In the genomic region with DNA sequence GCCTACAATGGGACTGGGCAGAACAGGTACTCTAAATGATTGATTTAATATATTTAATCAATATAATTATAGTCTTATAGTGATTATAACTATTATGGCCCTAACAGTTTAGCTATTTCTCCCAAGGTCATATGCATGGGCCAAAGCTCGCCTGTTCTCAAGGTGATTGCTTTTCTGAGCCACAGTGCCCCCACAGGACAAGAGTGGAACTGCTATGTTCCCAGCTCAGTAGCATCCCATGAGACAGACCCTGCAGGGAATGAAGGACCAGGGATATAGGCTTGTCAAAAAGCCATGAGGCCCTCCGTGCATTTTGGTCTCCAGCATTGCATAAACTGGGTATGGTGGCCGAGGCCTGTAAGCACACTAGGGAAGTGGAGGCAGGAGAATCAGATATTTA, we compare ENCODE assay signal across 9 mouse cellular contexts. TPM values are rescaled to one million over a fixed set of nuclear protein-coding genes. Genes with fewer than 3 reads are reported as not detected.
DNase-seq lines count a peak whose midpoint lies in the region; ATAC-seq lines count a peak whose summit lies in the region.
"Had no signal": no experiment of that assay in that cellular context is flagged by ENCODE, and none has a peak within 500 bp of the region (broad histone marks: within the 10 kb centered on the region; RNA-seq: fewer than 3 reads in every experiment).

No protein-coding gene starts in this region.

- no peak overlapping the region for H3K4me2 ChIP-seq in neural tube, embryonic 15.5 days
- H3K4me2 ChIP-seq: limb, embryonic 15.5 days had no signal

- 22% methylated on average over 3 of the region's 3 CpGs for WGBS in neural tube, embryonic 15.5 days
- 22% methylated on average over 3 of the region's 3 CpGs for WGBS in limb, embryonic 10.5 days

- ATAC-seq in neural tube, embryonic 15.5 days (ENCODE audit: low FRiP score): no peak
- ATAC-seq in frontal cortex, adult (ENCODE audit: low TSS enrichment): peak; percentile 75; the same call in 1 of the 2 replicates

- H3K27ac ChIP-seq in neural tube, embryonic 15.5 days (replicated peaks): no peak overlapping the region
- no peak overlapping the region for H3K27ac ChIP-seq in limb, embryonic 10.5 days
- H3K27ac ChIP-seq: limb, embryonic 15.5 days had no signal

- H3K9ac ChIP-seq in neural tube, embryonic 15.5 days (replicated peaks): no peak overlapping the region
- H3K9ac ChIP-seq: limb, embryonic 15.5 days had no signal

- no peaks in the 10 kb centered on the region for H3K9me3 ChIP-seq in neural tube, embryonic 15.5 days (replicated peaks)
- H3K9me3 ChIP-seq in limb, embryonic 10.5 days (replicated peaks): no peaks in the 10 kb centered on the region
- H3K9me3 ChIP-seq: limb, embryonic 15.5 days had no signal

- H3K27me3 ChIP-seq in neural tube, embryonic 15.5 days (replicated peaks): peaks cover 38% of the 10 kb centered on the region
- peaks cover 43% of the 10 kb centered on the region for H3K27me3 ChIP-seq in limb, embryonic 10.5 days (ENCODE audit: low read depth, poor library complexity, severe bottlenecking)

- DNase-seq in neural tube, embryonic 10.5 days (ENCODE audit: extremely low spot score, low spot score): peak; percentile 65
- DNase-seq in cerebellum, adult 9-10 months: peak; percentile 35
- DNase-seq in kidney, adult 18-20 months: peak; percentile 79
- DNase-seq in limb, embryonic 10.5 days (ENCODE audit: low spot score): peak; percentile 72
- DNase-seq in naive thymus-derived CD4-positive, alpha-beta T cell, adult 2 months (ENCODE audit: low read depth): peak; percentile 2
- no peak for DNase-seq in MN1 (ENCODE audit: low spot score)

- H3K4me1 ChIP-seq in neural tube, embryonic 15.5 days: peaks cover 12% of the 10 kb centered on the region
- H3K4me1 ChIP-seq in limb, embryonic 10.5 days: peaks cover 23% of the 10 kb centered on the region

- H3K36me3 ChIP-seq in neural tube, embryonic 15.5 days: no peaks in the 10 kb centered on the region
- no peaks in the 10 kb centered on the region for H3K36me3 ChIP-seq in limb, embryonic 10.5 days
- H3K36me3 ChIP-seq: limb, embryonic 15.5 days had no signal

- H3K4me3 ChIP-seq in neural tube, embryonic 15.5 days (replicated peaks): no peak overlapping the region
- H3K4me3 ChIP-seq in limb, embryonic 10.5 days: no peak overlapping the region
- H3K4me3 ChIP-seq: limb, embryonic 15.5 days had no signal

RNA-seq across cellular contexts. Expression of a gene that starts 3.1 kb away (rescaled TPM):
- 1.0 and 1.1 TPM in 2 replicates for polyA plus RNA-seq in neural tube, embryonic 15.5 days (2015; fragmentation: Nextera tagmentation; extraction: Ambion mirVana)
- 0.87 and 2.7 TPM in 2 replicates for polyA plus RNA-seq in limb, embryonic 10.5 days (2016; fragmentation: Nextera tagmentation; extraction: Ambion mirVana)
